In the genomic region with DNA sequence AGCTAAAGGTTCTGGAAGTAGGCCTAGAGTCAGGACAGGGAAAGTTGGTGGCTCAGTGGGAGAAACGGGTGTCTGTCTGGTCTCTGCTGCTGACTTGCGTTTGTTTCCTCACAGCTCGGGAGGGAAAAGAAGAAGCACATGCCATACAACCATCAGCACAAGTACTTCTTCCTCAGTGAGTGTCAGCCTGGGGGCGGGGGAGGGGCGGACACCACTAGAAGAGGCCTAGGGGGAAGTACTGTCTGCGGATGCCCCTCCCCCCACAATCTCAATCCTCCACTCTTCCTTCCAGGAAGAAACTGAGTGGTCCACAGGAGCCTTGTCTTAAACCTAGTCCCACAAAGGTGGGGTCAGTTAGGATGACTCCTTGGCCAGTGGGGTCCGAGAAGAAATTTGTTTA, we compare ENCODE assay signal across 11 mouse cellular contexts. TPM values are rescaled to one million over a fixed set of nuclear protein-coding genes. Genes with fewer than 3 reads are reported as not detected.
DNase-seq lines count a peak whose midpoint lies in the region; ATAC-seq lines count a peak whose summit lies in the region.
"Had no signal": no experiment of that assay in that cellular context is flagged by ENCODE, and none has a peak within 500 bp of the region (broad histone marks: within the 10 kb centered on the region; RNA-seq: fewer than 3 reads in every experiment).

No protein-coding gene starts in this region.

- DNase-seq in heart, postnatal 25 days (ENCODE audit: low spot score), result no peak
- peak; percentile 68 for DNase-seq in testis, postnatal 10 days (ENCODE audit: low spot score)
- DNase-seq in testis, postnatal 14 days (ENCODE audit: low spot score), result no peak
- no peak for DNase-seq in urinary bladder, postnatal 36 days (ENCODE audit: low spot score in 2 of 2)
- no peak for DNase-seq in urinary bladder, postnatal 10 days (ENCODE audit: low spot score)
- DNase-seq in limb, embryonic 10.5 days (ENCODE audit: low spot score), result no peak

- 46% methylated on average over 7 of the region's 7 CpGs for WGBS in heart, embryonic 11.5 days (ENCODE audit: insufficient replicate concordance)
- WGBS in liver, embryonic 12.5 days (ENCODE audit: insufficient replicate concordance), result 42% methylated on average over 7 of the region's 7 CpGs
- WGBS in limb, embryonic 10.5 days, result 69% methylated on average over 7 of the region's 7 CpGs

- H3K4me3 ChIP-seq in heart, embryonic 11.5 days (ENCODE audit: low read depth, low read length), result no peak overlapping the region
- H3K4me3 ChIP-seq in liver, embryonic 12.5 days, result no peak overlapping the region
- no peak overlapping the region for H3K4me3 ChIP-seq in limb, embryonic 10.5 days
- H3K4me3 ChIP-seq: forebrain, embryonic 13.5 days; heart, embryonic 15.5 days had no signal

- no peak for ATAC-seq in heart, embryonic 11.5 days (replicated peaks; ENCODE audit: insufficient number of reproducible peaks, low FRiP score, low TSS enrichment)
- ATAC-seq in liver, embryonic 12.5 days, result peak; percentile 36; the same call in 1 of the 2 replicates
- ATAC-seq: forebrain, embryonic 13.5 days; midbrain, embryonic 16.5 days had no signal

- peaks cover 5% of the 10 kb centered on the region for H3K4me1 ChIP-seq in heart, embryonic 11.5 days (ENCODE audit: control insufficient read depth, insufficient read depth, low read length)
- peaks cover 25% of the 10 kb centered on the region for H3K4me1 ChIP-seq in liver, embryonic 12.5 days
- H3K4me1 ChIP-seq in limb, embryonic 10.5 days, result peaks cover 15% of the 10 kb centered on the region

- 0 out of 2 replicates have a peak overlapping the region, but pooled peaks have one; percentile 10 for H3K27ac ChIP-seq in heart, embryonic 11.5 days (ENCODE audit: low read depth, low read length)
- peak overlapping the region; percentile 5 for H3K27ac ChIP-seq in liver, embryonic 12.5 days
- H3K27ac ChIP-seq in limb, embryonic 10.5 days, result no peak overlapping the region
- H3K27ac ChIP-seq: forebrain, embryonic 13.5 days; heart, embryonic 15.5 days had no signal

- intact Hi-C loops in heart, postnatal 25 days (cut with DNase I), result loop anchor here (10.0 kb wide), 1 partner anchor 157 kb away; no protein-coding TSS in a partner anchor

- H3K9ac ChIP-seq in heart, embryonic 11.5 days (ENCODE audit: low read depth, low read length), result no peak overlapping the region
- no peak overlapping the region for H3K9ac ChIP-seq in liver, embryonic 12.5 days
- H3K9ac ChIP-seq: forebrain, embryonic 13.5 days; heart, embryonic 15.5 days had no signal

- no peak overlapping the region for H3K4me2 ChIP-seq in heart, embryonic 11.5 days
- H3K4me2 ChIP-seq in liver, embryonic 12.5 days, result 0 out of 2 replicates have a peak overlapping the region, but pooled peaks have one; percentile 11
- H3K4me2 ChIP-seq: forebrain, embryonic 13.5 days; heart, embryonic 15.5 days had no signal

- peaks cover 62% of the 10 kb centered on the region for H3K36me3 ChIP-seq in heart, embryonic 11.5 days (ENCODE audit: control insufficient read depth, insufficient read depth, low read length)
- H3K36me3 ChIP-seq in liver, embryonic 12.5 days, result peaks cover 100% of the 10 kb centered on the region
- peaks cover 99% of the 10 kb centered on the region for H3K36me3 ChIP-seq in limb, embryonic 10.5 days

- no peaks in the 10 kb centered on the region for H3K9me3 ChIP-seq in heart, embryonic 11.5 days (replicated peaks; ENCODE audit: control insufficient read depth, low read length)
- no peaks in the 10 kb centered on the region for H3K9me3 ChIP-seq in liver, embryonic 12.5 days (replicated peaks)
- no peaks in the 10 kb centered on the region for H3K9me3 ChIP-seq in limb, embryonic 10.5 days (replicated peaks)
- H3K9me3 ChIP-seq: forebrain, embryonic 13.5 days; heart, embryonic 15.5 days had no signal

- H3K27me3 ChIP-seq in heart, embryonic 11.5 days (ENCODE audit: control insufficient read depth, insufficient read depth, low read length), result no peaks in the 10 kb centered on the region
- no peaks in the 10 kb centered on the region for H3K27me3 ChIP-seq in liver, embryonic 12.5 days (replicated peaks)
- no peaks in the 10 kb centered on the region for H3K27me3 ChIP-seq in limb, embryonic 10.5 days (ENCODE audit: low read depth, poor library complexity, severe bottlenecking)
- H3K27me3 ChIP-seq: forebrain, embryonic 13.5 days; heart, embryonic 15.5 days had no signal

RNA-seq across cellular contexts. Expression of a gene that starts 8.6 kb away (rescaled TPM):
- 64.6 and 65.8 TPM in 2 replicates for polyA plus RNA-seq in heart, embryonic 11.5 days (2014; fragmentation: Nextera tagmentation; extraction: Ambion mirVana)
- 10 to 100 TPM; 20.2 to 23.7 TPM for total RNA-seq in heart, postnatal 25 days (2021)
- polyA plus RNA-seq in liver, embryonic 12.5 days (2016; fragmentation: Nextera tagmentation; extraction: Ambion mirVana), result 86.4 and 91.6 TPM in 2 replicates
- 142 and 155 TPM in 2 replicates for polyA plus RNA-seq in limb, embryonic 10.5 days (2016; fragmentation: Nextera tagmentation; extraction: Ambion mirVana)

RNA-seq across cellular contexts. Expression of a gene that starts 12.5 kb away (rescaled TPM):
- polyA plus RNA-seq in heart, embryonic 11.5 days (2014; fragmentation: Nextera tagmentation; extraction: Ambion mirVana), result 412 and 418 TPM in 2 replicates
- total RNA-seq in heart, postnatal 25 days (2021), result 100 to 1,000 TPM; 172 to 178 TPM
- 350 and 353 TPM in 2 replicates for polyA plus RNA-seq in liver, embryonic 12.5 days (2016; fragmentation: Nextera tagmentation; extraction: Ambion mirVana)
- 420 and 432 TPM in 2 replicates for polyA plus RNA-seq in limb, embryonic 10.5 days (2016; fragmentation: Nextera tagmentation; extraction: Ambion mirVana)

RNA-seq across cellular contexts. Expression of a gene that starts 12.6 kb away (rescaled TPM):
- 59.3 and 70.9 TPM in 2 replicates for polyA plus RNA-seq in heart, embryonic 11.5 days (2014; fragmentation: Nextera tagmentation; extraction: Ambion mirVana)
- 1 to 10 TPM; 4.5 to 4.7 TPM for total RNA-seq in heart, postnatal 25 days (2021)
- polyA plus RNA-seq in liver, embryonic 12.5 days (2016; fragmentation: Nextera tagmentation; extraction: Ambion mirVana), result 198 and 200 TPM in 2 replicates
- 188 and 204 TPM in 2 replicates for polyA plus RNA-seq in limb, embryonic 10.5 days (2016; fragmentation: Nextera tagmentation; extraction: Ambion mirVana)

RNA-seq across cellular contexts. Expression of a gene that starts 49.2 kb away (rescaled TPM):
- 22.7 and 23.0 TPM in 2 replicates for polyA plus RNA-seq in heart, embryonic 11.5 days (2014; fragmentation: Nextera tagmentation; extraction: Ambion mirVana)
- 1 to 10 TPM; 4.5 to 6.8 TPM for total RNA-seq in heart, postnatal 25 days (2021)
- polyA plus RNA-seq in liver, embryonic 12.5 days (2016; fragmentation: Nextera tagmentation; extraction: Ambion mirVana), result 6.6 TPM in 2 replicates
- 6.8 and 8.4 TPM in 2 replicates for polyA plus RNA-seq in limb, embryonic 10.5 days (2016; fragmentation: Nextera tagmentation; extraction: Ambion mirVana)
